Mouse (Mus musculus) fibroblast of lung, adult 2 months (primary cell): ENCODE data around the gene Bub1.

ENCODE experiments used
- DNase-seq: peaks from one replicate; pipeline ENCODE4 v3.0.0-alpha.2; 2011; ENCODE audit warnings: low read depth

The Bub1 gene

DNA sequence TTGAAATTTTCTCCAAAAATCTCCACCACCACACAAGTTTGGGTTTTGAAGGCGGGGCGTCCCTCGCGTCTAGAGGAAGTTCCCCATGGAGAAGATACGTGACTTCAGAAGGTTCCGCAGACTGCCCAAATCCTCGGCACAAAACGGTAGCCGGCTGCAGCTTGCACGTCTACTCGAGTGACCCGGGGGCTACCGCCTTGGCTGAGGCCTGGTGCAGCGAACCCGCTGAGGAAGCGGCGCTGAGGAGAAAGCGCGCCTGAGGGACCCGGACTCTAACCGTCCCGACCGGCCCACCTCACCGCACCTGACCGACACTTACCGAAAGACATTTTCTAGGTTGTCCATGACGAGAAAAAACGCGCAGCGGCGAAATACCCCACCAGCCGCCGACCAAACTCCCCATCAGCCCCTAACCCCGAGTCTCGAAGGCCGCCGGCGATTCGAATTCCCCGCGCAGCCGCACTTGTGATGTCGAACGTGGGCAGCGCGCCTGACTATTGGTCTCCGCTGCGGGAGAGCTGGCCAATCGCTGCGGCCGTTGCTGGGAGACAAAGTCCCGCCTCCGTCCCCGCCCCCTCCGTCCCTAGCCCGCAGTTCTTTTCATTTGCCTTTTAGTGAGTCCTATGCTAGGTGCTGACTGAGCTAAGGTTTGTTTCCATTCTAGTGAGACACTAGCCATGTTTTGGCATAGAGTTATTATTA lies at the start of gene Bub1:
Bub1 (minus strand) TSS at position 465 of the 702 bp plus-strand sequence.
- peak; percentile 78 for DNase-seq

GRCm38 (mm10) chr2:127881063-127881462 lies 49.4 kb upstream of the Bub1 start:
- DNase-seq = no peak

DNA sequence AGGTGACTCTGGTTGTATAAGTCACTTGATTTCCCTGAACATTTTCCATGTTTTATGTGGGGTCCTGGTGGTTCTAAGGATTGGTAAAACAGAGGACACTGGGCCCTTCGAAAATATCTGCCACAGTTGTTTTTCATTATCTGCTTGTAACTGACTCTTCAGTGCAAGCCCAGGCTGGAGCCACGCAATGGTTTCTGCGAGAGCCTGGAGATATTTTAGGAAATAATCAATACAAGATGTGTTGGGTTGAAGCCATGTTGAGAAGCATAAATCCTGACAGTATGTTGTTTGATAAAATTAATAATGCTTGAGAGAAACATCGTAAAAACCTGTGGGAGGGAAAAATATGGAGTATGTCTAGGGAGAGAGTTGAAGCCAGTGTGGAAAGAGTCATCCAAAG lies 32.7 kb upstream of the Bub1 start:
- DNase-seq = no peak

GRCm38 (mm10) chr2:127854332-127854991 lies 22.8 kb upstream of the Bub1 start:
- no peak for DNase-seq

- DNase-seq = no peak
These were observed 18.7 kb upstream of the Bub1 start for GRCm38 (mm10) chr2:127850371-127850770.

- DNase-seq = no peak
These were observed 14.9 kb upstream of the Bub1 start for GRCm38 (mm10) chr2:127846571-127846970.

- DNase-seq = no peak
These were observed 14.3 kb upstream of the Bub1 start for GRCm38 (mm10) chr2:127846008-127846407.

DNA sequence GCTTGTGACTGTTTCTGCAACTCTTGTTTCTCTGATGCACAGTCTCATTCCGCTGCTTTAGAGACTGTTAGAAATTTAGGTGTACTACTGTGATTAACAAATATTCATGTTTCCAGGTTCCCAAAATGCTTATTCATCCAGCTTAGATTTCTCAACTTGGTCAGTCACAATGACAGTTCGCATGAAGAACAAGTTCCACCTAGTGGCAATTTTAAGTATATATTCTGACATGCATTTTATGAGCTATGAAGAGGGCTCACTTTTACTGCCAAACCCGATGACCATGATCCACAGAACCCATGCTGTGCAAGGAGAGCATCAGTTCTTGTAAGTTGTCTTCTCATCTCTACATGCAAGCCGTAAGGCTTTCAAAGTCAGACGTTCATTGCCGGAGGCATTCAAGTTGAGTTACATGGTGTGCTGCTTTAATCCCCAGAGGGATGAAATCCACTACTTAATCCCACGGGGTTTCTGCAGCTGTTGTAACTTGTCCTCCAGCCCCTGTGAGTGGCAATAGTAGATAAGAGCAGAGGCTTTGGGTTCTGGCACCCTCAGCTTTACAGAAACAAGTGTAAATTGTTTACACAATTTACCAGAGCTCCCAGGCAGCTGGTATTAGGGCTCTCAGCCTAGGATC lies 13.8 kb upstream of the Bub1 start:
- DNase-seq = no peak

GRCm38 (mm10) chr2:127842421-127842820 lies 10.8 kb upstream of the Bub1 start:
- DNase-seq = no peak

DNA sequence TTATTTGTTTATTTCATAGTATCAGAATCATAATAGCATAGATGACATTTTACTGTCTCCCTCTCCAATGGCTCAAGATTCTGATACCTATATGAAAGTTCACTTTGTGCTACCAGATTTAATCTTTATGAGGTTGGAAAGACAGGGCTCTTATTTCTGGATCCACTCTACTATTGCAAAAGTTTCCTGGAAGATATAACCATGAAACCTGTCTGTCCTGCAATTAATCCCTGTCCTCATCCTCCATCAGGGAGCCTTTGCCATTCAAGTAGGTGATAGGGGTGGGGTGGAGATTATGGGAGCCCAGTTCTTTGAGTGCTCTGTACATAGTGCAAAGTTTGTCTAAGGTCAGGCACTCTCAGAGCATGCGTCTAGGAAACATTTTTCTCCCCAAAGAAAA lies 9.7 kb upstream of the Bub1 start:
- no peak for DNase-seq

- DNase-seq = no peak
These were observed 7.8 kb upstream of the Bub1 start for GRCm38 (mm10) chr2:127839425-127839824.

DNA sequence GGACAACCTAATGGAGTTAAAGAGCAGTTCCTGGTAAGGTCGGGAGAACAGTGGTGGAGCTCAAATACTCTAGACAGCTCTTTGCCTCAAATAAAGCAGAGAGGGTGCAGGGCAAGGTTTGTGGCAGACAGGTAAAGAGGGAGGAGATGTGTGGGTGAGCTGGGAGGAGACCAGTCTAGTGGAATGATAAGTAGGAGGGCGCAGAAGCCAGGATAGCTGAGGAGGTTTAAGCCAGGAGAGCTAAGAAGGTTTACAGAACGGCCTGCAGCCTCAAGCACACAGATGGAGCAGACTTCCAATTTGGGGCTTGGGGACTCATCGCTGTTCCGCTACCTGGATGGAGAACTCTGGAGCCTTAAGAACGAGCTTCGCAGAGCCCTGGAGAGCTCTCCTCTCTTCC lies 6.9 kb upstream of the Bub1 start, which contains the start of gene Acoxl:
Acoxl (plus strand) TSS at position 301 of the 400 bp plus-strand sequence.
- no peak for DNase-seq

GRCm38 (mm10) chr2:127832833-127833190 lies 1.1 kb upstream of the Bub1 start:
- no peak for DNase-seq

- DNase-seq = no peak
These were observed 603 bp upstream of the Bub1 start for GRCm38 (mm10) chr2:127832103-127832832.

DNA sequence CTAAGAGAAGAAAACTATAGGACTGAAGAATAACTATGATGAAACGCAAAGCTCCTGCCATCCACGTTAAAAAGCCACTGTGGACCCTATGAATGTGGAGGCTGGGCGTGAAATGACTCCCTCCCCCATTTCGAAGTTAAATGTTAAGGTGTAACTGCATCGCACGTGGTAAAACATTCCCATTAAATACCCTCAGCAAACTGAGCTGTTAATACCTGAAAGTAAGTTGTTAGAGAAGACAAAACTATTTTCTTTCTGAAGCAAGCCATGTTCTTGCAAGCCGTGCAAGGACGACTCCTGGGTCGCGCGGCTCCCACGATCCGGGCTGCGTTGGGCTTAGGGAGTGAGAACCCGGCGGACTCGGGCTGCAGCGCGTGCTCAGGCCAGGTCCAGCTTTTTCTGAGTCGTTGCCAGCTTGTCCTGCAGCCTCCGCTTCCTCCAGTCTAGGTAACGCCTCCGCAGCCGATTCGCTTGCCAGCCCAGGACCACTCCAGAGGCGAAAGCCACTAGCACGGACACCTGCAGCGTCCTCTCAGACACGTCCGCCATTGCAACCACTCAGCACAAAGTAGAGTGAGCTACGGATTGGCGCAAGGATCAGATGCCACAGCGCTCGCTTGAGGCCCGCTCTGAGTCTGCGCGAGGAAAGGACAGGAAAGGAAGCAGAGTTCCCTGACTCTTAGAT lies 39.6 kb downstream of the Bub1 start, which contains the start of gene Mtln:
Mtln (minus strand) TSS at position 570 of the 685 bp plus-strand sequence.
- DNase-seq = peak; percentile 78

GRCm38 (mm10) chr2:127789651-127790270 lies 41.9 kb downstream of the Bub1 start:
- DNase-seq = no peak

GRCm38 (mm10) chr2:127789138-127789537 lies 42.5 kb downstream of the Bub1 start:
- no peak for DNase-seq

DNA sequence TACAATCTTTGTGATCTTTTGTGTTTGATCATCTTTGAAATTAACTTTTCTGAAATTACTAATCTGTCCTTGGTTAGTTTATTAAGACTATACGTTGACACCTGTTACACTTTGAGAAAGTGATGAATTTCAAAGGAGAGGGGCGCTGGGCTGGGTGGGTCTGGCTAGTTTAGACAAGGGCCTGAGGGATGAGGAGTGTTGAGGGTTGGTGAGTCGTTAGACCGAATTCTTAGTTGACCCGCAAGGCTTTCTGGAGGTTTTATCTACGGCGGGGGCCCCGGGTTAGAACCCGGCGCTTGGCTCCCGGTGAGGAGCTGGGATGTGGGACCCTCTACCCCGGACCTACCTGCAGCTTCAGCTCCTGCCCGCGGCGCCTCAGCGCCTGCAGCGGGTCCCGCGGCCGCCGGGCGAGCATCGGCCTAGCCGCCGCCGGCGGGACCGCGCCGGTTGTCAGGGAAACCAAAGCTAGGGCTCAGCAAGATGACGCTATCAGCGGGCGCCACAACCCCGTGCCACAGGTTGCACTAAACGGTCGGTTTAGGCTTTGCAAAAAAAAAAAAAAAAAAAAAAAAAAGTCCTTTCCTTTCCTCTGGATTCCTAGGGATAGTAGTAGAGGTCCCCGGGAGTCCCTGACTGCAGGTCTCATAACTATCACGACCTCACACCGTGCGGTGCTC lies 43.1 kb downstream of the Bub1 start, which contains the start of gene Nphp1:
Nphp1 (minus strand) TSS at position 458 of the 677 bp plus-strand sequence.
- peak; percentile 51 for DNase-seq

- DNase-seq = no peak
These were observed 44.4 kb downstream of the Bub1 start for GRCm38 (mm10) chr2:127787226-127787625.

DNA sequence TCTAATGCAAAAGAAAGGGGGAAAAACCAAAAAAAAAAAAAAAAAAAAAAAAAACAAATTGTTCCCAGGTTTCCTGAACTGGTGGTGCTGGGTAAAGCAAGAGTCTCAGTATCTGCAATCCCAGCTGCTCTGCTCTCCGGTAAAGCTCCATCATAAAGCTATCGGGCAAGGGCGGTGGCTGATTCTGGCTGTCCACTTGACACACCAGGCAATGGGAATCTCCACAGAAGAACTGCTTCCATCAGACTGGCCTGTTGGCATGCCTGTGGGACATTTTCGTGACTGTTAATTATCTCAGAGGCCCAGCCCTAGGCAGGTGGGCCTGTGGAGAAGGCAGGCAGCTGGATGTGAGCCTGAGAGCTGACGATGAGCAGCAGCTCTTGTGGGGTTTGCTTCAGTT lies 53.2 kb downstream of the Bub1 start:
- no peak for DNase-seq

GRCm38 (mm10) chr2:127775013-127775412 lies 56.7 kb downstream of the Bub1 start:
- DNase-seq = no peak
